Mouse (Mus musculus) gastrocnemius, postnatal 4 days (tissue): Measurements from ENCODE around the gene Efna4. TPM values are rescaled to one million over a fixed set of nuclear protein-coding genes. Genes with fewer than 3 reads are reported as not detected.

Experiments
- DNase-seq, 2 experiments: peaks; one replicate each; pipeline ENCODE4 v3.0.0; 2021 to 2022; ENCODE audit warnings: low spot score in 2 of 2, mixed read lengths in 2 of 2
- total RNA-seq, 2 experiments: library from RNA; stranded (reverse); gene quantifications; 2 replicates each; pipeline ENCODE4 v1.2.3; 2021

The Efna4 gene
- total RNA-seq, 2 experiments from 2014 or later, result 2.6 to 2.8 TPM

GRCm38 (mm10) chr3:89364631-89365030, 26.8 kb upstream of the Efna4 start:
- DNase-seq, result no peak

DNA sequence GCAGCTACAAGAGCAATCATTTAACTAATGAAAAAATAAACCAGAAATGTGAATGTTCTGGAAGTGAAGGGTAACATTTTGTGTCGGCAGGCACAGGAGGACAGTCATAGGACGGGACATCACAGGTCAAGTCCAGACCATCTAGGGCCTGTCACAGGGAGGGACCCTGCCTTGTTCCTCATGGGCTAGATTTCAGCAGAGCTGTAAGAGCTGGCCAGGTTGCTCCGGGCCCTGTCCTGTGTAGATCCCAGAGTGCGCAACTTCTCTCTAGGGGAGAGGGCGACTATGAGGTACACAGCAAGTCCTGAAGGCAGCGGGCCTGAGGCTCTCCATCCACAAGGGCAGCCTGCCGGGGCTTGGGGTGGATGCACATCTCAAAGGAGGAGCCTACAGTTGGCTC, 23.8 kb upstream of the Efna4 start, which contains the start of gene Dcst2:
Gene Dcst2 (plus strand): TSS at position 301 of the 400 bp plus-strand sequence.
- DNase-seq, result no peak

- DNase-seq, result no peak
Observed at GRCm38 (mm10) chr3:89360237-89360636, 22.4 kb upstream of the Efna4 start.

- no peak for DNase-seq
Observed at GRCm38 (mm10) chr3:89359630-89360029, 21.8 kb upstream of the Efna4 start.

DNA sequence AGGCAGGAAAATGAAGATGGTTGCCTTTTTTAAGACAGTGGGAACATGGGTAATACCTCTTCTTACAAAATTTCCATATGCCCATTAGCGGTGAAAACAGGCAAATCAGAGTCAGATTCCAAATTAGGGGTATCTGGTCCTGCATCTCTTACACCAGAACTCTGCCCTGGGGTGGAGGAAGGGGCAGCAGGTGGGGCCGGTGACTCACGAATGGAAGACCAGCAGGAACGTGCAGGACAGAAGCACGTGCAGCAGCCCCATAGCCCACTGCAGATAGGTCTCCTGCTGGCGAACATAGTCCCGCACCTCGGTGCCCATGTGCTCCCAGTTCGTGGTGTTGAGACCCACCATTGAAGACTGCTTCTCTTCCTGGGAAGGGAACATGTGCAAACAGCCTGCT, 18.2 kb upstream of the Efna4 start:
- DNase-seq, result no peak

DNA sequence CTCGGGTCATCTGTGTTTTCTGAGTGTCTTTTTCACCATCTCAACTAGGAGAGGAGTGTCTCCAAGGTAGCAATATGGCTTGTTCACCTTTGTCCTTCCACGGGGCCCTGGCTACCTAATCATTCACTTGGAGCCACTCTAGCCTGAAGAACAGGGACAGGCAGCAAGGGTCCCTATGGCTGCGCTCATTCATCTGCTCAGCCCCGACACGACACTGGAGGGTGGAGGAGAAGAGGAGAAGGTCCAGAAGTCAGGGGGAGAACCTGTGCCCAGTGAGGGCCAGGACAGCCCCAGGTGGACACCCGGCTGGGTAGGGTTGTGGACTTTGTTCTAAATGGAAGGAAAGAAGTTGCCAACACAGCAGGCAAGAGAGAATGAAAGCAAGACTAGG, 17.7 kb upstream of the Efna4 start:
- no peak for DNase-seq

DNA sequence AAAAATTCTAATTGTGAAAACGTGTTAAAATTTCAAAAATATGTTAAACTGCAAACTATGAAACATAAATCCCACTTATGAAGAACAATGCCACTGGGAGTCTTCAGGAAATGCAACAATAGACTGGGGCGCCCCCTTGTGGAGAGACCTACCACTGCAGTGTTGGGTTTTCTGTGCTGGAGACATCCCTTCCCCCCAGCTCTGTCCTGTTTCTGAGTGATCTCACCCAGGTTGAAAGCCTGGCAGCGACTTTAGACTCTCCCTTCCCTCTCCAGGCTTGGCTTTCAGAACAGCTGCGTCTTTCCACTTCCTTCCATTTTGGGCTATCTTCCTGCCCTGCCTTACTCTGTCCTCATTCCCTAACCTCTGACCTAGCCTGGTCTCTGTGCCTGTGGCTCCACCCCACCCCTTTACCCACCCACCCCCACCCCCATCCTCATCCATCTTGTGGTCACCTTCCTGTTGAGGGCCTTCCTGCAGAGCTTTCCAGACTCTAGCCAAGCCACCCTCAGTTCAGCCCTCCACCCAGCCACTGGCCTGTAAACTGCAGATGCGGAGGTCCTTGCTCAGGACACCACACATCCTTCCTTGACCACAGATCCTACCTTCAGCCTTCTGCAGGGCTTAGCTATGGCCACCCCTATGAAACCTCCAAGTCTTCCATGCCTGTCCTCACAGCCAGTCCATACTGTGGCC, 17.1 kb upstream of the Efna4 start:
- peak; percentile 73 to 83 for DNase-seq

DNA sequence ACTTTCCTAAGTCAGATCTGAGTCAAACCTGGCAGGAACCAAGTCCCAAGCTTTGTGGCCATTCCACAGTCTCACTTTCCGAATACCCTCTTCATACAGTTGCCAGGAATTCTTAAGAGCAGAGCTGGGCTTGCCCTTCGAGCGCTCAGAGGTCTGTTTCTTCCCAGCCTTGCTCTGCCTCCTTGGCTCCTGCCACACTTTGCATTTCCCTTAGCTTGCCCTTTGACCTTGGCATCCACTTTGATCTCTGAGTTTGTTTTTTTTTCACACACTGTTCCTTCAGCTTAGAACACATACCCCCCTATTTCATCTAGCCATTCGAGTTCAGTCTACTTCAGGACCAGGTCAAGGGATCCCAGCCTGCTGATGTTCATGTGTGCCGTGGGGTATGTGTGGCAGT, 13.4 kb upstream of the Efna4 start:
- no peak for DNase-seq

DNA sequence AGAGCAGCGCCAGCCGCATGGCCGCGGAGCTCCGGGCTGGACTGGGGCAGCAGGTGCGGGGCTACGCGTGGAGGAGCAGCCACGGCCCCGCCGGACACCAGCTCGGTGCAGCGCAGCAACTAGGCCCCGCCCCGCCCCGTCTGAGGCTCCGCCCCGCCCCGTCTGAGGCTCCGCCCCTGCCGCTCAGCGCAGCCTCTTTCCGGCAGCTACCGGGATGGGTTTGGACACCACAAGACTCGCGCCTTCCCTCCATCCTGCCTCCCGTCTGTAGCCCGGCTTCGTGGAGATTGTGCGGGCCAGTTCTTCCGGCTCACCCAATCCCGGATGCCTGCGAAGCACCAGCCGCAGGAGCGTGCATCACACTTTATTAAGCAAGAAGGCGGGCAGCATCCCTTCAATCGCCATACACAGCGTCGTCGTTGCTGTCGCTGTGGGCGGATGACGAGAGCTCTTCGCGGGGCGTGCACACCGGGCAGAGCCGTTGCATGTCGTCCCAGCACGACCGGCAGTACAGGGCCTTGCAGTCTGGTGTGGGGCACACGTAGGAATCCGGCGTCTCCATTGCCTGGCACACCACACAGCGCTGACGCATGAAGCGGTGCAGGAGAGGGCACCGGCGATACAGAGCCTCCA, 12.2 kb upstream of the Efna4 start, which contains the start of gene Adam15:
Gene Adam15 (minus strand): TSS at position 128 of the 633 bp plus-strand sequence.
- DNase-seq, result peak; percentile 82 to 90

DNA sequence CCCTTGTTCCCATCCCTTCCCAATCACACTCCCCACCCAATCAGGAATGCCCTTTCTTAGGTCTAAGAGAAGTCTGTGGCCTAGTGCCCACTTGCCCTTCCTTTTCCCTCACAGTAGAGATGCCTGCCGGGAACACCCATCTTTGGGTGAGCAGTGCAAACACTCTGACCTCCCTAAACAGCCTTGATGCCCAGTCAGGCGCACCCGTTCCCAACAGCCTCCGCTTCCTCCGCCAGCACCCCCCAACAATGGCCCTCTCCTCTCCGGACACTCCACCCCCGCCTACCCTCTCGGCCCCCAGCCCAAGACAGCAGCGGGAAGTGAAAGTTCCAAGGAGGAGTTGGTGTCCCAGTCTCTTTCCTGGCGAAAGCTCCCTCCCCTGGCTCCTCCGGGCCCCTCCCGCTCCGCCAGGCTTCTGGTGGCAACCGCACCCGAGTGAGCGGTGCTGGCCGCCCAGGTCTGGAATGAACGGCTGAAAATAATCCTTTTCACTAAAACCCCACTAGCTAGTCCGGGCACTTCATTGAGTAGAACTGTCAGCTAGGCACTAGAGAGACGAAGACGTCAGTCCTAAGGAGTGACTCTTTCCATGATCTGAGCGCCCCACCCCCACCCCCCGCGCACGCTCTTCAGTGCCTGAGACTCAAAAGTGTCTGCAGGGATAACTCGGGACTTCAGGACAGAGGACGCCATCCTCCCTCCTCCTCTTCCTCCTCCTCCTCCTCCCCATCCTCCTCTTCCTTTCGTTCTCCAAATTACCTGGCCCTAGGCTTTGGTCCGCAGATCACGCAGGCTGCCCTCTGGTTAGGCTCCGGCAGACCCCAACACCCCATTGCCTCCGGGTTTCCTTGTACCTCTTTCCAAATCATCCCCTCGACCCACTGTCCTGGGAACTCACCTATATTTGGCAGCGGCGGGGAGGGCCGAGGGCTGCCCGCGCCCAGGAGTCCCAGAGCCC, 11.4 kb upstream of the Efna4 start:
- peak; percentile 40 to 56 for DNase-seq

GRCm38 (mm10) chr3:89347916-89348315, 10.1 kb upstream of the Efna4 start:
- DNase-seq, result no peak

DNA sequence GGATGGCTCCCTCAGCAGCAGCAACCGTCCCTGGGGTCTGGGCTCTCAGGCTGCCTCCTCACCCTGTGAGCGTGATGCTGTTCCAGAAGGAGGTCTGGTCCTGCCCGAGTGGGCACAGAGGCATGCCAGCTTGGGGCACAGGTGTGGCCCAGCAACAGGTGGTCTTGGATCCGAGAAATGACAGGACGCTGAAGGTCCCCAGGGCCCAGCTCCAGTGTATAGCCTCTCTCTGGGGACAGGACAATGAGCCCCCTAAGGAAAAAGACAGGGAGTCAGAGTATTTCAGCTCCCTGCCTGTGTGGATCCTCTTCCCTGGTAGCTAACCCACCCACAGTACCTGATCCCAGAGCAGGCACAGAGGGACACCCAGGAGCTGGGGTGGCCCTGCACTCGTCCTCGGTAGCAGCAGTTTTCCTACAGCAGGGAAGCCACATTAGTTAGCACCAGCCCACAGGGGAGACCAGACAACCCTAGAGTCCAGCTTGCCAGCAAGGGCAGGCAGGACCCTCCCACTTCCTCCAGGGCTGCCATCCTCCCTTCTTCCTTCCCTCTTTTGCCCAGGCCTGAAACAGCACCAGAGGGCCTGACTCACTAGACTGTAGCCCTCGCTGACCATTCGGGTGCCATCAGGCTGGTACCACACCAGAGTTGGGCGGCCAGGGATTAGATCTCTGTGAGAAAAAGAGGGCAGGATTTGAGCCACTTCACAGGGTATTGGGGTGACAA, 9.2 kb upstream of the Efna4 start:
- DNase-seq, result no peak

- DNase-seq, result no peak
Observed at GRCm38 (mm10) chr3:89343279-89343678, 5.5 kb upstream of the Efna4 start.

- DNase-seq, result no peak
Observed at GRCm38 (mm10) chr3:89341794-89342193, 4.0 kb upstream of the Efna4 start.

DNA sequence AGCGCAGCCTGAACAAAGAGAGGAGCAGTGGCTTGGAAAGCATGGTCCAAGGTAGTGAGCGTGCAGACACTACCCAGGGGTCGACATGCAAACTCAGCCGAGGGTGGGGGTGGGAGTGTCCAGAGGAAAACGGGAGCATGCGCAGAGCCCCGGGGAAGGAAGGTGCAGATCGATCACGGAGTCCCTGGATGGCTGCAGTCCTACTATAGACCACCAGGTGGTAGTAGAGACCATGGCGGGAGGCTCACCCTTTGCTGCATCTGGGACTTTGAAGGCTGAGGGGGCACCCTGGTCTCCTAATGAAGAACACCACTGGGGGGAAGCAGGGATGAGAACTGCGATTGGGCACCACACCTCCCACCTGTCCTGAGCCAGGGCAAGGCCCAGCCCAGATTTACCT, 2.6 kb upstream of the Efna4 start:
- DNase-seq, result peak; percentile 66 to 75

DNA sequence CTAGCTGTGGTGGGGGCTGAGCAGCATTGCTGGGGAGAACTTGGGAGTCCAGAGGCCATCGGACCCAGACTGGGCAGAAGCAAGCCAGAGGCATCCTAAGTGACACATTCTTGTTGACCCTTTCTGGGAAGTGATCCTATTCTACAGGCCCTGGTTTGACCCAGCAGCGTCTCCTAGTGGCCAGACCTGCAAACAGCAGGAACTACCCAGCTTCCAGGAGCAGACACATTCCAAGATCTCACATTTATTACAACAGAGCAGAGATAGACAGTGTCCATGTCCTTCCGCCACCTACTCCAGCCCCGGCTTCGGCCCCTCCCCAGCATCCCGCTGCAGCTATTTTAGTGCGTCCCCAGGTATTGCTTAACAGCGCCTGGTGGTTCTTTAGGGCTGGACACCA, 1.6 kb upstream of the Efna4 start:
- DNase-seq, result peak; percentile 44 to 69

DNA sequence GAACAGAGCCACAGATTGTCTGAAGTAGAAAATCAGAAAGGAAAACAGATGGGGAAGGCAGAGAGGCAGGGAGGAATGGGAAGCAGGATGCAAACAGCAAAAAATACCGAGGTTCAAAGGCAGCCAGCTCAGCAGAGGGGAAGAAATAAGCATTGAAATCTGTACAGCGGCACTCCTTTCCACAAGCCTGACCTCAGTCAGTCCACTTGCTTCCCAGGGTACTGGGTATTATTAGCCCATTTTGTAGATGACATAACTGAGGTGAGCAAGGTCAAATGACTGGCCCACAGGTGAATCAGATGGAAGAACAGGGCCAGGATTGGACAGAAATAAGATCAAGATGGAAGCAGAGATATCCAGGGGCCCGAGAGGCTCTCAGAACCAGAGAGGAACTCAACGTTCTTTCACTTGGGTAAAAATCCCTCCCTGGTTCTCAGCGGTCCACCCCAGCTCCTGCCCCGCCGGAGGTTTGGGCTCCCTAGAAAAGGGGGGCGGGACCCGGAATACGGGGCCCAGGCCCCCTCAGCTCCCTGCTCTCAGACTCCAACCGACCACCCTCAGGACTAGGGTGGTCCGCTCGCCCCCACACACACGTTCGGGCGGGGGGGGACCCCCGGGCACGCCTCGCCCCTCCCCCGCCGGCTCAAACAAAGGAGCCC, 637 bp downstream of the Efna4 start:
- DNase-seq, result no peak

DNA sequence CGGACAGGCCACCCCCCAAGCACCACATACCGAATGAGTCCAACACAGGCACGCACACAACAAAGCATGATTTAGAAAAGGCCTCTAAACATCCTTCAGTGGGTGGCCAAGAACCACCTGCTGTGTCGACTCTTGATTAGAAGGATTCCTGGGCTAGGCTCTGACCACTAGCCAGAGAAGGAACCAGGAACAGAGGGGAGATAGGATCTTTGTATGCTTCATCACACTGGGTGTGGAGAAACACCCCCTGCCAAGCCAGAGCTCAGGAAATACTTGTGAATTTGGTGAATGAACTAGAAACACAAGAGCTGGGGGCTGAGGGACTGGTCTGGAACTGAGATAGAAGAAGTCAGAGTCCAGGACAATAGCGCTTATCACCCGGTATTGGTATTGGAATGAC, 1.3 kb downstream of the Efna4 start:
- no peak for DNase-seq

GRCm38 (mm10) chr3:89333053-89333452, 4.8 kb downstream of the Efna4 start:
- DNase-seq, result no peak

GRCm38 (mm10) chr3:89332476-89332875, 5.4 kb downstream of the Efna4 start:
- DNase-seq, result no peak
